Mouse (Mus musculus): ENCODE results near the gene Smyd3. TPM values are rescaled to one million over a fixed set of nuclear protein-coding genes. Genes with fewer than 3 reads are reported as not detected.

Smyd3 gene
- total and polyA plus RNA-seq, 3 experiments, result 2.7 to 8.1 (median 7.6) TPM

- intact Hi-C loops (cut with DNase I), result no loop called here
- Histone ChIP-seq H3K36me3 (ENCODE audit: control insufficient read depth, insufficient read depth, low read length) (no peaks in the 10 kb centered on the region), H3K9ac (ENCODE audit: low read depth, low read length) (no peak overlapping the region), H3K27me3 (ENCODE audit: control insufficient read depth, insufficient read depth, low read length) (no peaks in the 10 kb centered on the region), H3K4me1 (ENCODE audit: control insufficient read depth, insufficient read depth, low read length) (0 out of 2 replicates have a peak, but pooled peaks cover 2% of the 10 kb centered on the region), H3K79me2 (replicated peaks; ENCODE audit: control insufficient read depth, insufficient read depth, low read length) (no peaks in the 10 kb centered on the region), H3K4me3 (no peak overlapping the region), H3K27ac (no peak overlapping the region)
- TF ChIP-seq CTCF (IDR thresholded peaks at IDR 0.05) (no peak), EP300 (IDR thresholded peaks at IDR 0.05; ENCODE audit: insufficient read depth, low read depth, low read length) (no peak), POLR2A (IDR thresholded peaks at IDR 0.05; ENCODE audit: insufficient read depth, low read depth, low read length) (no peak)
- WGBS, result 67% methylated on average over 11 of the region's 11 CpGs
- DNase-seq, result peak in 1 of 2 experiments; percentile 13
Observed at GRCm38 (mm10) chr1:179197821-179198516, 319.9 kb downstream of the Smyd3 start.

GRCm38 (mm10) chr1:179197156-179197555 lies 320.7 kb downstream of the Smyd3 start:
- Histone ChIP-seq H3K27me3 (ENCODE audit: control insufficient read depth, insufficient read depth, low read length) (no peaks in the 10 kb centered on the region), H3K79me2 (replicated peaks; ENCODE audit: control insufficient read depth, insufficient read depth, low read length) (no peaks in the 10 kb centered on the region), H3K36me3 (ENCODE audit: control insufficient read depth, insufficient read depth, low read length) (no peaks in the 10 kb centered on the region), H3K4me1 (ENCODE audit: control insufficient read depth, insufficient read depth, low read length) (0 out of 2 replicates have a peak, but pooled peaks cover 2% of the 10 kb centered on the region), H3K9ac (ENCODE audit: low read depth, low read length) (no peak overlapping the region), H3K27ac (no peak overlapping the region), H3K4me3 (no peak overlapping the region)
- intact Hi-C loops (cut with DNase I), result no loop called here
- WGBS, result 82% methylated on average over 4 of the region's 4 CpGs
- DNase-seq, result no peak
- TF ChIP-seq CTCF (IDR thresholded peaks at IDR 0.05), result no peak
- no peak for TF ChIP-seq EP300 (IDR thresholded peaks at IDR 0.05; ENCODE audit: insufficient read depth, low read depth, low read length)
- TF ChIP-seq POLR2A (IDR thresholded peaks at IDR 0.05; ENCODE audit: insufficient read depth, low read depth, low read length), result no peak

- no peak for DNase-seq
- no peak for TF ChIP-seq EP300 (IDR thresholded peaks at IDR 0.05; ENCODE audit: insufficient read depth, low read depth, low read length)
- no peak for TF ChIP-seq POLR2A (IDR thresholded peaks at IDR 0.05; ENCODE audit: insufficient read depth, low read depth, low read length)
- no peak for TF ChIP-seq CTCF (IDR thresholded peaks at IDR 0.05)
- intact Hi-C loops (cut with DNase I), result no loop called here
- H3K27ac ChIP-seq, result no peak overlapping the region
- no peaks in the 10 kb centered on the region for H3K79me2 ChIP-seq (replicated peaks; ENCODE audit: control insufficient read depth, insufficient read depth, low read length)
- no peak overlapping the region for H3K9ac ChIP-seq (ENCODE audit: low read depth, low read length)
- no peaks in the 10 kb centered on the region for H3K27me3 ChIP-seq (ENCODE audit: control insufficient read depth, insufficient read depth, low read length)
- 0 out of 2 replicates have a peak, but pooled peaks cover 2% of the 10 kb centered on the region for H3K4me1 ChIP-seq (ENCODE audit: control insufficient read depth, insufficient read depth, low read length)
- H3K36me3 ChIP-seq (ENCODE audit: control insufficient read depth, insufficient read depth, low read length), result no peaks in the 10 kb centered on the region
- H3K4me3 ChIP-seq, result no peak overlapping the region
Observed at GRCm38 (mm10) chr1:179196422-179196821, 321.4 kb downstream of the Smyd3 start.

- Histone ChIP-seq H3K9ac (ENCODE audit: low read depth, low read length) (no peak overlapping the region), H3K36me3 (ENCODE audit: control insufficient read depth, insufficient read depth, low read length) (no peaks in the 10 kb centered on the region), H3K79me2 (replicated peaks; ENCODE audit: control insufficient read depth, insufficient read depth, low read length) (no peaks in the 10 kb centered on the region), H3K27me3 (ENCODE audit: control insufficient read depth, insufficient read depth, low read length) (no peaks in the 10 kb centered on the region), H3K27ac (no peak overlapping the region), H3K4me3 (no peak overlapping the region), H3K4me1 (ENCODE audit: control insufficient read depth, insufficient read depth, low read length) (no peaks in the 10 kb centered on the region)
- intact Hi-C loops (cut with DNase I), result no loop called here
- 91% methylated on average over 11 of the region's 11 CpGs for whole genome bisulfite sequencing
- TF ChIP-seq EP300 (IDR thresholded peaks at IDR 0.05; ENCODE audit: insufficient read depth, low read depth, low read length) (no peak), POLR2A (IDR thresholded peaks at IDR 0.05; ENCODE audit: insufficient read depth, low read depth, low read length) (no peak), CTCF (IDR thresholded peaks at IDR 0.05) (no peak)
- no peak for DNase-seq
Observed at GRCm38 (mm10) chr1:179192781-179193180, 325.1 kb downstream of the Smyd3 start.

- no peak overlapping the region for H3K27ac ChIP-seq
- H3K4me3 ChIP-seq, result no peak overlapping the region
- intact Hi-C loops (cut with DNase I), result no loop called here
- DNase-seq, result no peak
- H3K79me2 ChIP-seq (replicated peaks; ENCODE audit: control insufficient read depth, insufficient read depth, low read length), result no peaks in the 10 kb centered on the region
- H3K27me3 ChIP-seq (ENCODE audit: control insufficient read depth, insufficient read depth, low read length), result no peaks in the 10 kb centered on the region
- WGBS, result 51% methylated on average over 2 of the region's 2 CpGs
- TF ChIP-seq EP300 (IDR thresholded peaks at IDR 0.05; ENCODE audit: insufficient read depth, low read depth, low read length) (no peak), CTCF (IDR thresholded peaks at IDR 0.05) (no peak), POLR2A (IDR thresholded peaks at IDR 0.05; ENCODE audit: insufficient read depth, low read depth, low read length) (no peak)
- no peaks in the 10 kb centered on the region for H3K4me1 ChIP-seq (ENCODE audit: control insufficient read depth, insufficient read depth, low read length)
- H3K9ac ChIP-seq (ENCODE audit: low read depth, low read length), result no peak overlapping the region
- H3K36me3 ChIP-seq (ENCODE audit: control insufficient read depth, insufficient read depth, low read length), result no peaks in the 10 kb centered on the region
Observed at GRCm38 (mm10) chr1:179190837-179191236, 327.0 kb downstream of the Smyd3 start.

- H3K27ac ChIP-seq, result no peak overlapping the region
- intact Hi-C loops (cut with DNase I), result no loop called here
- no peak for TF ChIP-seq POLR2A (IDR thresholded peaks at IDR 0.05; ENCODE audit: insufficient read depth, low read depth, low read length)
- TF ChIP-seq EP300 (IDR thresholded peaks at IDR 0.05; ENCODE audit: insufficient read depth, low read depth, low read length), result no peak
- TF ChIP-seq CTCF (IDR thresholded peaks at IDR 0.05), result no peak
- DNase-seq, result no peak
- no peaks in the 10 kb centered on the region for H3K4me1 ChIP-seq (ENCODE audit: control insufficient read depth, insufficient read depth, low read length)
- H3K27me3 ChIP-seq (ENCODE audit: control insufficient read depth, insufficient read depth, low read length), result no peaks in the 10 kb centered on the region
- no peaks in the 10 kb centered on the region for H3K36me3 ChIP-seq (ENCODE audit: control insufficient read depth, insufficient read depth, low read length)
- no peak overlapping the region for H3K9ac ChIP-seq (ENCODE audit: low read depth, low read length)
- no peaks in the 10 kb centered on the region for H3K79me2 ChIP-seq (replicated peaks; ENCODE audit: control insufficient read depth, insufficient read depth, low read length)
- WGBS, result 93% methylated on average over 3 of the region's 3 CpGs
- H3K4me3 ChIP-seq, result no peak overlapping the region
Observed at GRCm38 (mm10) chr1:179187171-179187570, 330.7 kb downstream of the Smyd3 start.
